Mouse (Mus musculus): ENCODE measurements at regions not wholly inside any gene's neighbourhood (a gene's known extent, or its start where the extent isn't known, plus 50 kb on each side); places are given as distances from the start of the nearest gene placed in this dataset.

DNA sequence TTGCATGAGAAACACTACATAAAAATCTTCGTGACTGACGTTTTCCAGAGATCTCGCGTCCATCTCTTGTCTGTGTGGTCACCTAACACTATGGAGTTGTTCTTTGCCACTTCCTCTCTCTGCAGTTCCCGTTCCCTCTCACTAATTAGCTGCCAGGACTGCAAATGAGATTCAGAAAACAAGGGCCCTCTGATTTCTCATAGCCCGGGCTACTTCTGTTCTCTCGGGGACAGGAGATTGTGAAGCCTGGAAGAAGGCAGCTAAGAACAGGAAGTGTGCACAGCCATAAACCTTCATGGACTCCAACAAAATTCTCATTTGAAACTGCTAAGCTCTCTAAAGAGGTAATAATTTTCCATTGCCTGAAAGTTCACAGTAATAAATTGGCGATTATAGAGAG lies 358.9 kb upstream of the Actbl2 start:
- ChIA-PET CTCF (interaction anchor here (2.2 kb wide), 1 partner anchor 14 kb away, joined by 6 read pairs; no protein-coding TSS in a partner anchor), POLR2A (no interaction called here)
- TF ChIP-seq CTCF (IDR thresholded peaks at IDR 0.05): no peak
- DNase-seq (ENCODE audit: low read depth, low spot score) (no peak), ATAC-seq (no peak)
- H3K27me3 ChIP-seq: no peaks in the 10 kb centered on the region
- in situ Hi-C loops (cut with MboI; ENCODE audit: low pct_unique_long_range_greater_than_20kb): no loop called here

DNA sequence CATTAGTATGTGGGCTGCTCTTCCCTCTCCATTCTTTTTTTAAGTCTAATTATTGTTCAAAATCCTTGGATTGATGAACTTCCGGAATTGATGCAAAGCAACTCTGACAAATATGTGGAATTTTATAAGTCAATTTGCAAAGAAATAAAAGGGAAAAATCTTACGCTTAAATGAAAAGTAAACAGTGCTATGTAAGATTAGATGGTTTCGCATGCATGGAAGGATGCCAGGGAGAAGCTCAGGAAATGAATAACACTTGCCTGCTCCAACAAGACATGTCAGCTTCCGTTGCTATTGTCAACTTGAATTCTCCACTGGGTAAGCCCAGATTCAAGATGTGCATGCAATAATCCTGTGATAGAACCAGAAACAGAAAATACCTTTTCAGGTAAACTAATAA lies 357.2 kb upstream of the Actbl2 start:
- DNase-seq (ENCODE audit: low read depth, low spot score) (no peak), ATAC-seq (no peak)
- TF ChIP-seq CTCF (IDR thresholded peaks at IDR 0.05): no peak
- ChIA-PET CTCF (interaction anchor here (2.2 kb wide), 1 partner anchor 16 kb away, joined by 6 read pairs; no protein-coding TSS in a partner anchor), POLR2A (no interaction called here)
- in situ Hi-C loops (cut with MboI; ENCODE audit: low pct_unique_long_range_greater_than_20kb): no loop called here
- no peaks in the 10 kb centered on the region for H3K27me3 ChIP-seq

DNA sequence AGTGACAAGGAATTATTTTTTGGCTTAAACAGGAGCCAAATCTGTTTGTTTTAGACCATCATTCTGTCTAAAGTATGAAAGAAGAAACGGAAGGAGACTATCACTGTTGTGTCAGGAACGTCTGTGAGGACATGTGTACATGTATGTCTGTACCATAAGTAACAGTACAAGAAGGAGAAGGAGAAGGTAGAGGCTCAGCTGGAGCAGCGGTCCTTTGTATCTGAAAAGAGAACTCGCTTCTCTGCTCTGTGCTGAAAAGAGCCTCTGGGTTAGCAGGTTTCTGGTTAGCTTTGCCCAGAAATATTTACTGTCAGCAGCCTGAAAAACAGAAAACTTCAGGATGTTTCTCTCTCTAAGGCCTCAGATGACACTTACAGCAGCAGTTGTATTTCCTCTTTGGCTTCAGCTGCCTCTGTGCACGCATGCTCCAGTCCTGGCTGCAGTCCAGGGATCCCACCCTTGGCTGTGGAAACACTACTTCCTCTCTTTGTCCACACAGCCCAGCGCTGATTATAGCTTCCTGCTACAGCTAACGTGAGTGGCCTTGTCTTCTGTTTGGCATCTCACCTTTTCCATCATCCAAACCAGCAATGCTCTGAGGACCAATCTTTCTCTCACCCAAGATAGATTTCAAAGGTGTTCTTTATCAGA lies 351.7 kb upstream of the Actbl2 start:
- no peaks in the 10 kb centered on the region for H3K27me3 ChIP-seq
- no peak for TF ChIP-seq CTCF (IDR thresholded peaks at IDR 0.05)
- in situ Hi-C loops (cut with MboI; ENCODE audit: low pct_unique_long_range_greater_than_20kb): no loop called here
- POLR2A ChIA-PET: no interaction called here
- DNase-seq (ENCODE audit: low read depth, low spot score) (no peak), ATAC-seq (no peak)
- CTCF ChIA-PET: interaction anchor here (1.0 kb wide), 1 partner anchor 18 kb away, joined by 3 read pairs; no protein-coding TSS in a partner anchor

GRCm38 (mm10) chr13:110907319-110907955 lies 347.4 kb upstream of the Actbl2 start:
- H3K27me3 ChIP-seq: no peaks in the 10 kb centered on the region
- ChIA-PET POLR2A (interaction anchor here (1.0 kb wide), 1 partner anchor 510 kb away, joined by 5 read pairs; no protein-coding TSS in a partner anchor), CTCF (interaction anchor here (1.1 to 1.5 kb wide), 3 partner anchors 22 to 46 kb away, joined by 4 read pairs; no protein-coding TSS in a partner anchor)
- ATAC-seq (peak; percentile 91), DNase-seq (ENCODE audit: low read depth, low spot score) (no peak)
- no peak for TF ChIP-seq CTCF (IDR thresholded peaks at IDR 0.05)
- in situ Hi-C loops (cut with MboI; ENCODE audit: low pct_unique_long_range_greater_than_20kb): no loop called here

DNA sequence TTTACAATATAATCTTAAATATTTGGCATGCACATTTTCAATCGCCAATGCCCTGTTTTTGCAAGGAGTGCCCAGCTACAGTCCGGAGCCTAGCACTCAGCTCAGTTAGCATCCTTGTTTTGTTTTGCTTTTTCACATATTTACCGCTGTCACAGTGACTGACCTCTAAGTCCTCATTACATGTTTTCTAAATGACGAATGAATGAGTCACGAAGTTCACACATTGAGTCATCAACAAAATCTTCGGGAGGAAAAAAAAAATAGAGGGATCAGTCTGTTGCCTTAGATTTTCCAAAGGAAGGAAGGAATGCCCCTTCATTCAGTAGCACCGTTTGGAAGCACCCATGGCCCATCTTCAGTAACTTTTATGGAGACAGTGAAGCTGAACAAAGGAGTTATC lies 342.9 kb upstream of the Actbl2 start:
- TF ChIP-seq CTCF (IDR thresholded peaks at IDR 0.05): no peak
- in situ Hi-C loops (cut with MboI; ENCODE audit: low pct_unique_long_range_greater_than_20kb): no loop called here
- ATAC-seq (peak; percentile 71), DNase-seq (ENCODE audit: low read depth, low spot score) (no peak)
- no peaks in the 10 kb centered on the region for H3K27me3 ChIP-seq
- CTCF ChIA-PET: interaction anchor here (0.9 to 1.0 kb wide), 2 partner anchors 49 to 516 kb away, joined by 3 read pairs; partner anchors contain the start of gene Plk2
- POLR2A ChIA-PET: interaction anchor here (0.7 kb wide), 1 partner anchor 249 kb away, joined by 4 read pairs; no protein-coding TSS in a partner anchor

DNA sequence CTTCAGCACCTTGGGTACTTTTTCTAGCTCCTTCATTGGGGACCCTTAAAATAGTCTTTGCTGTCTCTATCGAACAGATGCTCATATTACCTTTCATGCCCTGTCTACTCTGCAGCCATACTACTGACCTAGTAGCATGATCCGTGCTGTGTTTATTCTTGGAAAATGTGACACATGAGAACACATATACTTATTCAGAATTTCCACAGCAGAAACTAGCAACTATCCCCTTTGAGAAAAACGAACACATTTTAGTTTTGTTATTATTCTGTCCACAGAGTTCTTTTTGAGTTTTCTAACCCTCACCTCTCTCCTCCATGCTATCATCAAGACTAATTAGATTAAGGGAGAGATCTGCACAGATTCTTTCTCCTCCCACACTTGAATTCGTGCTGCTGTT lies 341.6 kb upstream of the Actbl2 start:
- ATAC-seq (no peak), DNase-seq (ENCODE audit: low read depth, low spot score) (no peak)
- ChIA-PET CTCF (interaction anchor here (0.9 kb wide), 1 partner anchor 55 kb away, joined by 3 read pairs; no protein-coding TSS in a partner anchor), POLR2A (no interaction called here)
- TF ChIP-seq CTCF (IDR thresholded peaks at IDR 0.05): no peak
- no peaks in the 10 kb centered on the region for H3K27me3 ChIP-seq
- in situ Hi-C loops (cut with MboI; ENCODE audit: low pct_unique_long_range_greater_than_20kb): no loop called here

DNA sequence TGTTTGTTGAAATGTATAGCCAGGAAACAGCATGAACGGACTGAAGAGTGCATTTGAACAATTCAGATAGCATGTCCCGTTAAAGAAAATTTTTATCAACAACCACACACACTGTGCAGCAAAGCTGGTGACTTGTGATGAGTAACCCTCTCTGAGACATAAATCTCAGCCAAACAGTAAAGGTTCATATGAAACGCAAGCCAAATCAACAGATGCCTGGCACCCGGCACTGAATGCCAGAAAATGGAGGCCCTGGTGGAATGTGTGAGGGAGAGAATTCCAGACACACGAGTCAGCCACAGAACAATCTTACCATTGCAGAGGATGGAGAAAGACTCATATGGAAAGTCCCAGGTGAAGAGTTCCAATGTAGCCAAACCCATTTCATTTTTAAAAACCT lies 341.1 kb upstream of the Actbl2 start:
- no peaks in the 10 kb centered on the region for H3K27me3 ChIP-seq
- no peak for TF ChIP-seq CTCF (IDR thresholded peaks at IDR 0.05)
- ChIA-PET POLR2A (no interaction called here), CTCF (no interaction called here)
- peak; percentile 22 for ATAC-seq
- DNase-seq (ENCODE audit: low read depth, low spot score): no peak
- in situ Hi-C loops (cut with MboI; ENCODE audit: low pct_unique_long_range_greater_than_20kb): no loop called here

- ATAC-seq (no peak), DNase-seq (ENCODE audit: low read depth, low spot score) (no peak)
- TF ChIP-seq CTCF (IDR thresholded peaks at IDR 0.05): no peak
- no peaks in the 10 kb centered on the region for H3K27me3 ChIP-seq
- CTCF ChIA-PET: no interaction called here
- in situ Hi-C loops (cut with MboI; ENCODE audit: low pct_unique_long_range_greater_than_20kb): no loop called here
- POLR2A ChIA-PET: no interaction called here
Measured at GRCm38 (mm10) chr13:110915161-110915560, 339.7 kb upstream of the Actbl2 start.

- ChIA-PET POLR2A (no interaction called here), CTCF (no interaction called here)
- ATAC-seq: peak; percentile 82
- TF ChIP-seq CTCF (IDR thresholded peaks at IDR 0.05): no peak
- in situ Hi-C loops (cut with MboI; ENCODE audit: low pct_unique_long_range_greater_than_20kb): no loop called here
- no peaks in the 10 kb centered on the region for H3K27me3 ChIP-seq
- DNase-seq (ENCODE audit: low read depth, low spot score): no peak
Measured at GRCm38 (mm10) chr13:110923936-110924335, 330.9 kb upstream of the Actbl2 start.

- no peaks in the 10 kb centered on the region for H3K27me3 ChIP-seq
- in situ Hi-C loops (cut with MboI; ENCODE audit: low pct_unique_long_range_greater_than_20kb): no loop called here
- ChIA-PET POLR2A (no interaction called here), CTCF (no interaction called here)
- ATAC-seq: no peak
- no peak for TF ChIP-seq CTCF (IDR thresholded peaks at IDR 0.05)
- no peak for DNase-seq (ENCODE audit: low read depth, low spot score)
Measured at GRCm38 (mm10) chr13:110924897-110925296, 329.9 kb upstream of the Actbl2 start.

GRCm38 (mm10) chr13:110928143-110928542 lies 326.7 kb upstream of the Actbl2 start:
- no peaks in the 10 kb centered on the region for H3K27me3 ChIP-seq
- ChIA-PET POLR2A (no interaction called here), CTCF (interaction anchor here (0.8 kb wide), 1 partner anchor 333 kb away, joined by 3 read pairs; no protein-coding TSS in a partner anchor)
- no peak for ATAC-seq
- TF ChIP-seq CTCF (IDR thresholded peaks at IDR 0.05): no peak
- no peak for DNase-seq (ENCODE audit: low read depth, low spot score)
- in situ Hi-C loops (cut with MboI; ENCODE audit: low pct_unique_long_range_greater_than_20kb): no loop called here
